Mouse (Mus musculus) layer of hippocampus, adult 2 months (tissue): ENCODE results near the gene Cyp27a1. TPM values are rescaled to one million over a fixed set of nuclear protein-coding genes. Genes with fewer than 3 reads are reported as not detected.
A peak's percentile ranks its signal among the peaks of the same experiment; 100 is the strongest.

Experiments
- DNase-seq, 2 experiments: peaks; one replicate each; pipeline ENCODE4 v3.0.0; 2022; ENCODE audit warnings: low spot score in 2 of 2
- H3K27ac ChIP-seq: fragments of 200-600 bp; 2 replicates; pipeline ENCODE4 v1.8.1; 2022
- H3K4me3 ChIP-seq: fragments of 200-600 bp; 2 replicates; pipeline ENCODE4 v1.8.1; 2022; ENCODE audit warnings: mild to moderate bottlenecking
- CTCF ChIP-seq: fragments of 200-600 bp; conservative IDR thresholded peaks from 2 replicates; pipeline ENCODE4 v1.8.1; 2022; ENCODE audit warnings: antibody characterized with exemption, mild to moderate bottlenecking, moderate library complexity
- total RNA-seq, 2 experiments: library from RNA; stranded (reverse); gene quantifications; 2 replicates each; pipeline ENCODE4 v1.2.3; 2021

Gene Cyp27a1
- total RNA-seq, 2 experiments from 2014 or later = 2.7 to 3.1 TPM

DNA sequence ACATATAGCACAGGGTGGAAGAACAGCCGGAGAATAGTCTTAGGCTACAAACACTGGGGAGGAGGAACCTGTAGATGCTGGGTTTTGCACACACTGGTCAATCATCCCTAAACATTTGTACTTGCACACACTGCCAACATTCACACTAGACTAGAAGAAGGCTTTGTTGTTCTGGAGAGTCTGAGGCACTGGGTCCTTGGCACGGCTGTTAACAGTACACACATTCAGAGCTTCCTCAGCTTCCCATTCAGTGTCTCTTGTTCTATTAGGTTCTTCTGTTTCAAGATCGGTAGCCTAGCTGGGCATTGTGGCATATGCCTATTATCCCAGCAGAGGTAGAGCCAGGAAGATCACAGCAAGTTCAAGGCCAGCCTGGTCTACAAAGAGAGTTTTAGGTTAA is 9.2 kb upstream of the Cyp27a1 start:
- Histone ChIP-seq H3K27ac (peak overlapping the region; percentile 59; the same call in 1 of the 2 replicates), H3K4me3 (no peak overlapping the region)
- DNase-seq = no peak
- TF ChIP-seq CTCF = no peak

DNA sequence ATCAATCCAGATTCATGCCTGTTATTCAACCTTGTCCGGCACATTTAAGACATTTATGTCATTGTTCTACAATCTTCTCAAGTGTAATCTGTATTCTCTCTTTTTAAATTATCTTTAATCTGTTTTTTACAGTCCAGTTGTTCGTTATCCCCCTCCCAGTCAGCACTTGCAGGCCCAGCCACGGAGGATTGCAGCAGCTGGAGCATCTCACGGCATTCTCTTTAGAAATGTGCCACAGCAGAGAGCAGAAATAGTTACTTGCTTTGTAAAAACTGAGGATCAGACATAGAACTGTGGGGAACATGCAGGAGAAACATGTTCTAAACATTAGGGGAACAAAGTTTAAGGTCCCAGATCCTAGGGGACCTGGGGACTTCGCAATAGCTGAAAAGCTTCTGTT is 8.4 kb upstream of the Cyp27a1 start:
- Histone ChIP-seq H3K27ac (no peak overlapping the region), H3K4me3 (no peak overlapping the region)
- no peak for TF ChIP-seq CTCF
- no peak for DNase-seq

DNA sequence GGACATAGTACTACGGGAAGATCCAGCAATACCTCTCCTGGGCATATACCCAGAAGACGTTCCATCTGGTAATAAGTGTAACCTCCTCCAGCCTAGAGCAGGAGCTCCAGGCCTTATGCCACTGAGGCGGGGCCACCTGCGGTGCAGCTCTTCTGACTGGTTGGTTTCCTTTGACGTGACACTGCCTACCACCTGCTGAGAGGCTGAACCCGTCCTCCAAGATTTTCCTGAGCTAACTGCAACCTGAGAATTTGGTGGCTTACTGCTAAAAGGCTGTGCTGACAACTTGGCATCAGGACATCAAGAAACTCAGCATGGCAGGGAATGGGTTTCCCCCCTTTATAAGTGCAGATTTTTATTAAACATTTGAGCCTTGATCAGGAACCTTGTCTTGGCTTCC is 3.8 kb upstream of the Cyp27a1 start:
- H3K27ac ChIP-seq = no peak overlapping the region
- DNase-seq = no peak
- TF ChIP-seq CTCF = no peak
- H3K4me3 ChIP-seq = no peak overlapping the region

DNA sequence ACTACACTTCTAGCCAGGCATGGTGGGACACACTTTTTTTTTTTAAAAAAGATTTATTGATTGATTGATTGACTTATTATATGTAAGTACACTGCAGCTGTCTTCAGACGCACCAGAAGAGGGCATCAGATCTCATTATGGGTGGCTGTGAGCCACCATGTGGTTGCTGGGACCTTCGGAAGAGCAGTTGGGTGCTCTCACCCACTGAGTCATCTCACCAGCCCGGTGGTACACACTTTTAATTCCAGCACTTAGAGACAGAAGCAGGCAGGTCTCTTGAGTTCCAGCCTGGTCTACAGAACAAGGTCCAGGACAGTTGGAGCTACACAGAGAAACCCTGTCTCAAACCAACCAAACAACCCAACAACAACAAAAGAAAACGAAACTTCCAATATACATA is 1.3 kb upstream of the Cyp27a1 start:
- no peak overlapping the region for H3K4me3 ChIP-seq

DNA sequence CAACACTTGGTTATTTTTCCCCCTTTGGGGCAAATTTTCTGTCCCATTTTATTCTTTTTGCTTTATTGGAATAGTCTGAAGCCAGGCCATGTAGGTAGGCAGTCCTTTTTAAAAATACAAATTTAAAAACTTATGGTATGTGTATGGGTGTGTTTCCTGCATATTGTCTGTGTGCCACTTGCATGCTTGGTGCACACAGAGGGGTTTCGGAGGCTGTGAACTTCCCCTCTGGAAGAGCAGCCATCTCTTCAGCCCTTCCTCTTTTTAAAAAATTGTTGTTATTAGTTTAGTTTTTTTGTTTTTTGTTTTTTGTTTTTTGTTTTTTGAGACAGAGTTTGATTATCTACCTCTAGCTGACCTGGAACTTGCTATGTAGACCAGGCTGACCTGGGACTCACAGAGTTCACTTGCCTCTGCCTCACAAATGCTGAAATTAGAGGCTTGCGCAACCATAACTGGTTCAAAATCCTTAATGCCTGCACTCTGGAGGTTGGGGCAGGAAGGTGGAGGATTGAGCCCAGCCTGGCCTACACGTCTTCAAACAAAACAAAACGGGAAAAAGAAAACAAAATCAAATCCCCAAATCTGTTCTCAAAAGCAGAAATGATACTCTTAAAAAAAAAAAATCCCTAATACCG is 794 bp upstream of the Cyp27a1 start:
- DNase-seq = no peak
- H3K4me3 ChIP-seq = peak overlapping the region; percentile 47
- TF ChIP-seq CTCF = no peak
- peak overlapping the region; percentile 51; the same call in 1 of the 2 replicates for H3K27ac ChIP-seq

More for the DNA sequence above, 1.3 kb upstream of the Cyp27a1 start:
- no peak overlapping the region for H3K27ac ChIP-seq
- peak; percentile 50 for TF ChIP-seq CTCF
- DNase-seq = no peak

DNA sequence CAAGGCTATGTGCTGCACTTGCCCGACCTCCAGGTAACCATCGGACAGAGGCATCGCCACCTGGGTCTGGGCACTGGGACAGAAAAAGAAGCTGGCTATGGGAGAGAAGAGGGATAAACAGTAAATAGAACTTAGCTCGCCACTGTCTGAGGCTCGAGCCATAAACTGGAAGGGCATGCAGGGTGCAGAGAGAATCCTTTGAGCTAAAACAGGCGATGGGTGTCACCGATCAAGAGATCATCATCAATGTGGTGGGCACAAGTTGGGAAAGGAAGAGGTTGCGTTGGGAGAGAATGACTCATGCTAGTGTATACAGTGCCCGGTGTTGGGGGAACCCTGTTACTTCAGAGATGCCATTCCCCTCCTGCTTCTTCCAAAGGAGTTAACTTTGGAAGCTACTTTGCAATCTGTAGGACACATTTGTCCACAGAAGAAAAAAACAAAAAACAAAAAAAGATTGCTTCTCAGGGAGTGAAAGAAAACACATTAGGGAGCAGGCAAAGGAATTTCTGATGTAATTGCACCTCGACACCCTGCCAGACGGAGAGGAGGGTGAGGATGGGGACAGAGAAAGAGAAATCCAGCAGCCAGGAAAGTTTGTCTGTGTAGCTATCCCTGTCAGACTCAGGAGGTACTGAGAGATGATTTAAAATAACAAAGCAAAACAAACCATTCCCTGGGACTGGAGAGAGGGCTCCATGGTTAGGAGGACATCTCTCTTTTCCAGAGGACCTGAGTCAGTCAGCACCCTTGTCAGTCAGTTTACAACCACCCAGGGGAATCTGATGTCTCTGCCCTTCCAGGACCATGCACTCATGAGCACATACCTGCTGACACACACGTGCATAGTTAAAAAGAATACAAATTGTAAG is 721 bp downstream of the Cyp27a1 start:
- DNase-seq = no peak
- TF ChIP-seq CTCF = no peak
- Histone ChIP-seq H3K27ac (peak overlapping the region; percentile 51; the same call in 1 of the 2 replicates), H3K4me3 (peak overlapping the region; percentile 47)

DNA sequence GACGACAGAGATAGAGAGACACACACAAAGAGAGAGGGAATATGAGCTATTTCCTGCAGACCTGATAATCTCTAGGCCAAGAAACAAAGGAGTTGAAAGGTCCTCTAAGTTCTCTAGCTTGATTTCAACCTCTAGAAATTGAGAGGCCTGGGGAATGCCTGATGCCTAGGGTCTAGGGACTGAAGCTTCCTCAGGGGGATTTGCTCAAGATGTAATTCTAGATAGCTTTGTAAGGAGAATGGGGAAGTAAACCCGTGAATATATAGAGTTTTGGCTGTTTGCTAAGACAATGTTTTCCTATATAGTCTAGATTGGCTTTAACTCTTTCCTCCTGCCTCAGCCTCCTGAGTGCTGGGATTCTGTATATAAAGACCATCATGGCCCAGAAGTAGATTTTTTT is 1.6 kb downstream of the Cyp27a1 start:
- no peak for DNase-seq
- no peak overlapping the region for H3K27ac ChIP-seq
- no peak overlapping the region for H3K4me3 ChIP-seq
- TF ChIP-seq CTCF = no peak

DNA sequence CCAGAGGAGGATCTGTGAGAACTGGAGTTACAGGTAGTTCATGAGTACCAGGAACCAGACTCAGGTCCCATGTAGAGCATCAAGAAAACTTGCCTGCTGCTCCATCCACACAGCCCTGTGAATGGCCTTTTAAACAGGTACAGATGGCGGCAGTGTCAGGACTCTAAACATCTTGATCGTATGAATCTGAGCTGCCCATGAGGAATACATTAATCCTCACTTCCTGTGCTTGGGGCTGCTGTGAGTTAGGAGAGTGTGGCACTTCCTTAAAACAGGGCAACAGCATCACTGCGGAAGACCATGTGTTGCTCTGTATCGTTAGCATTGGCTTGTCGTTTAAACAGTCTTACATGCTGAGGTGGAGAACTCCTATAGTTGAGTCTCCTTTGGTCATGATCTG is 2.1 kb downstream of the Cyp27a1 start:
- Histone ChIP-seq H3K4me3 (no peak overlapping the region), H3K27ac (no peak overlapping the region)
- no peak for TF ChIP-seq CTCF
- no peak for DNase-seq

DNA sequence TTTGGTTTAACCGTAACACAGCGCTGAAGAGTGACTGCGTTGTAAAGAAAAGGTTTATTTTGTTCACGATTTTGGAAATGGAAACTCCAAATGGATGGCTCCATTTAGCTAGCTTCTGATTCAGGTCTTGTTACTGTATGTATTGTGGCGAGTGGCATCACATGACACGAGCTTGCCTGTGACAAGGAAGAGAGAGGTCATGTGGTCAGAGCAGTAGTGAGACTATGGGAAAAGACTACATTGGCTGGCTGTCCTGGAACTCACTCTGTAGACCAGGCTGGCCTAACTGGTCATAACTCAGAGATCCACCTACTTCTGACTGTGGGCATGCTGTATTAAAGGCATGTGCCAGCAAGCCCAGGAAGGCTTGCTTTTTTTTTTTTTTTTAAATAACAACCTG is 2.5 kb downstream of the Cyp27a1 start:
- H3K27ac ChIP-seq = no peak overlapping the region
- H3K4me3 ChIP-seq = no peak overlapping the region
- DNase-seq = no peak
- no peak for TF ChIP-seq CTCF

DNA sequence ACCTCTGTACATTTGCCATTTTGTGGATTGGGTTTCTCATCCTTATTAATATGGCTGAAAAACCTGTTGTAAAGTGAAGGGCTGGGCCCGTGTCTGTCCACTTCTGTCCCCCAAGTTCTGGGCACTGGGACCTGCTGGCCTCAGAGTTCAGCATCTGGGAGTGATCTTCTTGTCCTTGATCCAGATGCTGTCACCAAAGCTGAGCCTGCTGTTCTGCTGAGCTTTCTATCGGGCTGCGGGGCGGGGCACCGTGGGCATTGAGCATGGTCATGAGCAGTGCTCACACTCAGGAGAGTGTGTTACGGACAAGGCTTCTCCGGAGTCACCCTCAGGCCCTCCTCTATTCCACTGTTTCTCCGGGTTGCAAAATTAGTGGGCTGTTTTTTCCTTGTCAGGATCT is 4.7 kb downstream of the Cyp27a1 start:
- DNase-seq = no peak
- no peak overlapping the region for H3K27ac ChIP-seq
- TF ChIP-seq CTCF = no peak
- no peak overlapping the region for H3K4me3 ChIP-seq

DNA sequence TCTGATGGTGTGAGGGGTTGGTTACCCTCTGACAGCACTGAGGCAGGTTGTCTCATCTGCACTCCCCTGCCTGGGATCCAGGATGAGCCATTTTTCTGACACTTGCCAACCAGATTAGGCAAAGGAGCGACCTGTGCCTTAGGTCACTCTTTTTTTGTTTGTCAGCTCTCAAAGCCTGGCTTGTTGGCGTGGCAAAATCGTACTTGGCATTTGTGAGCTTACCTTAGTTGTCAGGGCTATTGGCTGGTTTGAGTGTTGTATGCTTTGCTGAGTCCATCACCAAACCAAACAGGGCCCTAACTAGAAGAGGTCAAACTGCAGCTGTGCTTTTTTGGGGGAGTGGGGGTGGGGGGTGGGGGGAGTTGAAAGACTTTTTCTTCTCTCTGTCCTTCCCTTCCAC is 5.9 kb downstream of the Cyp27a1 start:
- H3K4me3 ChIP-seq = no peak overlapping the region
- DNase-seq = no peak
- no peak overlapping the region for H3K27ac ChIP-seq
- no peak for TF ChIP-seq CTCF

DNA sequence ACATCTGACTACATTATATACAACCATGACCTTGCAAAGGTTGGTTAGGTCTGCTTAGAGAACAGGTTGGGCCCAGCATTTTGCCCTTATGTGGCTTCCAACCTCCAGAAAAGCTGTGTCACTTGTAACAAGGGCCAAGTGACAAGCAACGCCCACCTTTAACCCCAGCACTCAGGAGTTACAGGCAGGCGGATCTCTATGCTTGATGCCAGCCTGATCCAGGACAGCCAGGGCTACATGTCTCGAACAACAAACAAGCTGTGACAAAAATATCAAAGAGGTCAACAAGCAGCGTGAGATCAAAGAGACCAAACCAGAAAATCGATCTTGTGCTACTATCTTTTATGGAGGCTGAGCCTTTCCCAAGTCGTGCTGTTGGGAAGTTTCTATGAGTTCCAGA is 8.3 kb downstream of the Cyp27a1 start:
- no peak for DNase-seq
- no peak for TF ChIP-seq CTCF
- Histone ChIP-seq H3K4me3 (no peak overlapping the region), H3K27ac (no peak overlapping the region)

DNA sequence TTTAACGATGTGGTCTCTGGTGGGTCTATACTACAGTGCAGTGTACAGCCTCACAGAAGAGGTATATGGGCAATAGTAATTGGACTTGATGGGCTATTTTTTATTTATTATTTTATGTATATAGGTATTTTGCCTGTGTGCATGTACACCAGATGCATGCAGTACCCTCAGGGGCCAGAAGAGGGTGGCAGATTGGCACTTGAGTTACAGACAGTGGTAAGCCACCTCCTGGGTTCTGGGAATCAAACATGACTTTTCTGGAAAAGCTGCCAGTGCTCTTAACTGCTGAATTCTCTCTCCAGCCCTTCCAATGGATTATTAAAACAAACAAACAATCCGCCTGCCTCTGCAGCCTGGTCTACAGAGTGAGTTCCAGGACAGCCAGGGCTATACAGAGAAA is 10.4 kb downstream of the Cyp27a1 start:
- no peak overlapping the region for H3K4me3 ChIP-seq
- H3K27ac ChIP-seq = no peak overlapping the region
- peak; percentile 61 for TF ChIP-seq CTCF
- DNase-seq = no peak

DNA sequence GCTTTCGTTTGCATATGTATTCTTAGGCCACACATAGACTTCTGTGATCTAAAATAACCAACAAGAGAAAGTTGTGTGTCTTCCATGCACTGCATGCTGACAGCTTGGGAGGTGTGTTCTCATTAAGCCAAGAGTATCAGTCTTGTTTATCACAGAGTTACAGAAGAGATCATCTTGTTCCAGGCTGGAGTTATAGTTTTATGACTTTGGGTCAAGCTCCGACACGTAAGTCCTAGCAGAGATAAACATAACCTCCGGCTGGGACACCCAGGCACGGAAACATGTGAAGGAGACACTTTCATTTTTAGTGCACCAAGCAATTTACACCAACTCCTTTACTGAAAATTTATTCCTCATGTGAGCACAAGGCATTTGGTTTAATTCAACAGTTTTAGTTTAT is 12.7 kb downstream of the Cyp27a1 start:
- H3K4me3 ChIP-seq = no peak overlapping the region
- DNase-seq = no peak
- H3K27ac ChIP-seq = no peak overlapping the region
- TF ChIP-seq CTCF = no peak
